Comparison of ENCODE assay signal across 28 mouse cellular contexts in genomic region chr16:65554267-65554666, GRCm38 (mm10). TPM values are rescaled to one million over a fixed set of nuclear protein-coding genes. Genes with fewer than 3 reads are reported as not detected.
DNase-seq lines count a peak whose midpoint lies in the region; ATAC-seq and TF ChIP-seq lines count a peak whose summit lies in the region.
"Had no signal": no experiment of that assay in that cellular context is flagged by ENCODE, and none has a peak within 500 bp of the region (broad histone marks: within the 10 kb centered on the region; RNA-seq: fewer than 3 reads in every experiment).

No protein-coding gene starts in this region.

- no peak overlapping the region for H3K9ac ChIP-seq in heart, embryonic 16.5 days (ENCODE audit: low read length)
- no peak overlapping the region for H3K9ac ChIP-seq in stomach, embryonic 15.5 days
- no peak overlapping the region for H3K9ac ChIP-seq in stomach, postnatal 0 days (ENCODE audit: low read length)
- H3K9ac ChIP-seq: forebrain, embryonic 13.5 days had no signal

- intact Hi-C loops in gastrocnemius, adult 2 months (cut with DNase I), result no loop called here
- intact Hi-C loops in gastrocnemius, postnatal 14 days (cut with DNase I; ENCODE audit: low total_unique reads), result no loop called here
- intact Hi-C loops in heart, postnatal 14 days (cut with DNase I), result no loop called here

- H3K27ac ChIP-seq in gastrocnemius, adult 2 months, result peak overlapping the region; percentile 8; the same call in 1 of the 2 replicates
- 0 out of 2 replicates have a peak overlapping the region, but pooled peaks have one; percentile 4 for H3K27ac ChIP-seq in heart, embryonic 16.5 days (ENCODE audit: low read length)
- H3K27ac ChIP-seq in stomach, embryonic 15.5 days, result peak overlapping the region; percentile 16; the same call in 1 of the 2 replicates
- no peak overlapping the region for H3K27ac ChIP-seq in stomach, postnatal 0 days (replicated peaks)
- H3K27ac ChIP-seq: forebrain, embryonic 13.5 days; hindbrain, postnatal 0 days had no signal

- H3K27me3 ChIP-seq in heart, embryonic 16.5 days (ENCODE audit: control insufficient read depth, insufficient read depth, low read length), result no peaks in the 10 kb centered on the region
- H3K27me3 ChIP-seq in stomach, embryonic 15.5 days (replicated peaks), result no peaks in the 10 kb centered on the region
- H3K27me3 ChIP-seq in stomach, postnatal 0 days (ENCODE audit: control insufficient read depth, insufficient read depth, low read length), result no peaks in the 10 kb centered on the region
- H3K27me3 ChIP-seq: forebrain, embryonic 13.5 days had no signal

- no peak for DNase-seq in gastrocnemius, adult 2 months
- DNase-seq in gastrocnemius, postnatal 14 days, result no peak
- no peak for DNase-seq in heart, postnatal 14 days
- DNase-seq in stomach, postnatal 0 days (ENCODE audit: low spot score), result no peak
- DNase-seq in cerebellum, adult 9-10 months, result no peak
- no peak for DNase-seq in adrenal gland, adult 8-10 months
- DNase-seq: adrenal gland, postnatal 10 days; cerebellum, adult 8-10 months; gastrocnemius, postnatal 10 days; lung, postnatal 10 days; thymus, adult 18-20 months; thymus, postnatal 4 days had no signal

- H3K4me2 ChIP-seq in heart, embryonic 16.5 days (ENCODE audit: low read depth, low read length), result no peak overlapping the region
- H3K4me2 ChIP-seq in stomach, embryonic 15.5 days, result no peak overlapping the region
- H3K4me2 ChIP-seq in stomach, postnatal 0 days (replicated peaks; ENCODE audit: low read depth), result no peak overlapping the region
- H3K4me2 ChIP-seq: forebrain, embryonic 13.5 days; heart, embryonic 11.5 days; midbrain, embryonic 11.5 days had no signal

- WGBS in heart, embryonic 16.5 days, result 72% methylated on average over 5 of the region's 5 CpGs
- 88% methylated on average over 5 of the region's 5 CpGs for WGBS in stomach, embryonic 15.5 days
- 79% methylated on average over 5 of the region's 5 CpGs for WGBS in stomach, postnatal 0 days

- 0 out of 2 replicates have a peak, but pooled peaks have one; percentile 28 for ATAC-seq in heart, embryonic 16.5 days (replicated peaks; ENCODE audit: extremely low read depth, insufficient read depth, low FRiP score)
- ATAC-seq in stomach, embryonic 15.5 days (ENCODE audit: insufficient read depth, low FRiP score, low read depth), result no peak
- ATAC-seq in stomach, postnatal 0 days (ENCODE audit: low FRiP score, low TSS enrichment), result no peak
- ATAC-seq: activated CD4-positive, CD25-positive, alpha-beta regulatory T cell, adult 4 months; forebrain, embryonic 13.5 days; hindbrain, postnatal 0 days; intestine, embryonic 16.5 days had no signal

- H3K4me3 ChIP-seq in gastrocnemius, adult 2 months, result no peak overlapping the region
- H3K4me3 ChIP-seq in heart, embryonic 16.5 days (ENCODE audit: low read length), result no peak overlapping the region
- H3K4me3 ChIP-seq in stomach, embryonic 15.5 days (replicated peaks), result no peak overlapping the region
- no peak overlapping the region for H3K4me3 ChIP-seq in stomach, postnatal 0 days (ENCODE audit: low read depth, low read length)
- H3K4me3 ChIP-seq: forebrain, embryonic 13.5 days had no signal

- TF ChIP-seq CTCF in gastrocnemius, adult 2 months (IDR thresholded peaks at IDR 0.05), result no peak
- TF ChIP-seq CTCF in stomach, postnatal 0 days (IDR thresholded peaks at IDR 0.05; ENCODE audit: low read depth), result no peak

- TF ChIP-seq EP300 in stomach, postnatal 0 days (optimal IDR thresholded peaks at IDR 0.05), result no peak

- no peaks in the 10 kb centered on the region for H3K4me1 ChIP-seq in heart, embryonic 16.5 days (ENCODE audit: control insufficient read depth, insufficient read depth, low read length)
- 0 out of 2 replicates have a peak, but pooled peaks cover 1% of the 10 kb centered on the region for H3K4me1 ChIP-seq in stomach, embryonic 15.5 days
- H3K4me1 ChIP-seq in stomach, postnatal 0 days (replicated peaks; ENCODE audit: control insufficient read depth, insufficient read depth), result no peaks in the 10 kb centered on the region
- H3K4me1 ChIP-seq: forebrain, embryonic 13.5 days had no signal

- H3K36me3 ChIP-seq in heart, embryonic 16.5 days (ENCODE audit: control insufficient read depth, insufficient read depth), result peaks cover 3% of the 10 kb centered on the region; the same call in 1 of the 2 replicates
- no peaks in the 10 kb centered on the region for H3K36me3 ChIP-seq in stomach, embryonic 15.5 days
- 0 out of 2 replicates have a peak, but pooled peaks cover 2% of the 10 kb centered on the region for H3K36me3 ChIP-seq in stomach, postnatal 0 days (ENCODE audit: control insufficient read depth, insufficient read depth, low read length)

- H3K9me3 ChIP-seq in heart, embryonic 16.5 days (replicated peaks; ENCODE audit: control insufficient read depth, low read length), result no peaks in the 10 kb centered on the region
- no peaks in the 10 kb centered on the region for H3K9me3 ChIP-seq in stomach, embryonic 15.5 days
- H3K9me3 ChIP-seq in stomach, postnatal 0 days (ENCODE audit: control insufficient read depth, low read length), result no peaks in the 10 kb centered on the region
- H3K9me3 ChIP-seq: forebrain, embryonic 13.5 days had no signal

RNA-seq across cellular contexts. Expression of gene Chmp2b, which starts 8.3 kb away (rescaled TPM):
- 10 to 100 TPM; 30.4 to 35.5 TPM for total RNA-seq in gastrocnemius, adult 2 months (2021)
- total RNA-seq in gastrocnemius, postnatal 14 days (2021), result 10 to 100 TPM; 33.8 to 34.9 TPM
- polyA plus RNA-seq in heart, embryonic 16.5 days (2015; fragmentation: Nextera tagmentation; extraction: Ambion mirVana), result 60.1 and 67.6 TPM in 2 replicates
- total RNA-seq in heart, postnatal 14 days (2021), result 10 to 100 TPM; 50.2 to 52.3 TPM
- 107 and 110 TPM in 2 replicates for polyA plus RNA-seq in stomach, embryonic 15.5 days (2015; fragmentation: Nextera tagmentation; extraction: Ambion mirVana)
- 131 and 138 TPM in 2 replicates for polyA plus RNA-seq in stomach, postnatal 0 days (2015; fragmentation: Nextera tagmentation; extraction: Ambion mirVana)
- total RNA-seq in adrenal gland, adult 8-10 months (2022), result 10 to 100 TPM; 48.4 to 60.7 (median 59.4) TPM

RNA-seq across cellular contexts. Expression of gene Pou1f1, which starts 34.0 kb away (rescaled TPM):
- not detected for total RNA-seq in gastrocnemius, adult 2 months (2021)
- not detected for total RNA-seq in gastrocnemius, postnatal 14 days (2021)
- not detected in 2 replicates for polyA plus RNA-seq in heart, embryonic 16.5 days (2015; fragmentation: Nextera tagmentation; extraction: Ambion mirVana)
- total RNA-seq in heart, postnatal 14 days (2021), result not detected
- not detected in 2 replicates for polyA plus RNA-seq in stomach, embryonic 15.5 days (2015; fragmentation: Nextera tagmentation; extraction: Ambion mirVana)
- polyA plus RNA-seq in stomach, postnatal 0 days (2015; fragmentation: Nextera tagmentation; extraction: Ambion mirVana), result 0.10 and 0.11 TPM in 2 replicates
- total RNA-seq in adrenal gland, adult 8-10 months (2022), result under 1 TPM in 1 of 4 experiments, not detected in 3; 0.22 TPM
- total RNA-seq: adrenal gland, postnatal 10 days; gastrocnemius, postnatal 10 days; hindbrain, postnatal 0 days; layer of hippocampus, adult 18-20 months; layer of hippocampus, postnatal 14 days; left cerebral cortex, adult 8-10 months; liver, adult 2 months; midbrain, postnatal 0 days had no signal
- polyA plus RNA-seq: forebrain, embryonic 13.5 days; heart, embryonic 11.5 days; hindbrain, postnatal 0 days; intestine, embryonic 16.5 days; limb, embryonic 11.5 days; liver, adult 2 months; liver, embryonic 16.5 days; midbrain, embryonic 11.5 days; midbrain, postnatal 0 days; spleen, adult 2 months had no signal
